Mouse (Mus musculus): Measurements from ENCODE around the gene Olfr506. TPM values are rescaled to one million over a fixed set of nuclear protein-coding genes. Genes with fewer than 3 reads are reported as not detected.
"Not testable (repeated sequence)": the region's sequence is repeated elsewhere in the genome, so short reads cannot be mapped to it uniquely, and the experiment has no call there.

Olfr506 gene
- not detected in 2 replicates for polyA plus RNA-seq (2016; fragmentation: Nextera tagmentation; extraction: Ambion mirVana)

GRCm38 (mm10) chr7:108610487-108610886 is at the start of gene Olfr506:
Olfr506 (plus strand) TSS chr7:108610787.
- ATAC-seq (ENCODE audit: low FRiP score): no peak
- H3K9ac ChIP-seq: no peak within 1 kb of the TSS
- no peaks in the 10 kb centered on the region for H3K36me3 ChIP-seq (replicated peaks)
- H3K27ac ChIP-seq: no peak within 1 kb of the TSS
- H3K4me1 ChIP-seq: no peaks in the 10 kb centered on the region
- no peak within 1 kb of the TSS for H3K4me3 ChIP-seq (replicated peaks)
- no peaks in the 10 kb centered on the region for H3K9me3 ChIP-seq
- no peaks in the 10 kb centered on the region for H3K27me3 ChIP-seq
- no peak within 1 kb of the TSS for H3K4me2 ChIP-seq

- Histone ChIP-seq H3K9me3 (0 out of 2 replicates have a peak, but pooled peaks cover 3% of the 10 kb centered on the region), H3K4me1 (no peaks in the 10 kb centered on the region), H3K4me3 (replicated peaks) (no peak within 1 kb of the TSS), H3K36me3 (replicated peaks) (no peaks in the 10 kb centered on the region), H3K27ac (no peak within 1 kb of the TSS), H3K9ac (no peak within 1 kb of the TSS), H3K27me3 (no peaks in the 10 kb centered on the region), H3K4me2 (no peak within 1 kb of the TSS)
- WGBS: 89% methylated on average over 1 of the region's 1 CpGs
- ATAC-seq (ENCODE audit: low FRiP score): no peak
These were observed 44.9 kb upstream of the Olfr506 start, which contains the start of gene Olfr504 for GRCm38 (mm10) chr7:108565693-108566092. Olfr504 (minus strand) TSS chr7:108565793.

- Histone ChIP-seq H3K9ac (no peak overlapping the region), H3K9me3 (no peaks in the 10 kb centered on the region), H3K4me2 (no peak overlapping the region), H3K27ac (no peak overlapping the region), H3K4me1 (no peaks in the 10 kb centered on the region), H3K36me3 (replicated peaks) (no peaks in the 10 kb centered on the region), H3K4me3 (replicated peaks) (no peak overlapping the region), H3K27me3 (no peaks in the 10 kb centered on the region)
- 93% methylated on average over 1 of the region's 1 CpGs for WGBS
- ATAC-seq (ENCODE audit: low FRiP score): no peak
These were observed 20.8 kb upstream of the Olfr506 start for GRCm38 (mm10) chr7:108589797-108590196.

GRCm38 (mm10) chr7:108601916-108602315 is 8.7 kb upstream of the Olfr506 start:
- not testable (repeated sequence) for H3K4me1 ChIP-seq; H3K4me3 ChIP-seq (replicated peaks); H3K9ac ChIP-seq; H3K4me2 ChIP-seq; H3K27ac ChIP-seq; H3K27me3 ChIP-seq; ATAC-seq (ENCODE audit: low FRiP score); H3K36me3 ChIP-seq (replicated peaks); H3K9me3 ChIP-seq
- 79% methylated on average over 3 of the region's 3 CpGs for WGBS

- H3K9me3 ChIP-seq: no peaks in the 10 kb centered on the region
- H3K4me2 ChIP-seq: no peak overlapping the region
- no peaks in the 10 kb centered on the region for H3K4me1 ChIP-seq
- H3K36me3 ChIP-seq (replicated peaks): no peaks in the 10 kb centered on the region
- 82% methylated on average over 2 of the region's 2 CpGs for WGBS
- H3K27ac ChIP-seq: no peak overlapping the region
- ATAC-seq (ENCODE audit: low FRiP score): no peak
- no peak overlapping the region for H3K9ac ChIP-seq
- no peak overlapping the region for H3K4me3 ChIP-seq (replicated peaks)
- H3K27me3 ChIP-seq: no peaks in the 10 kb centered on the region
These were observed 3.5 kb downstream of the Olfr506 start for GRCm38 (mm10) chr7:108614110-108614509.

- H3K4me3 ChIP-seq (replicated peaks); H3K27ac ChIP-seq; H3K4me2 ChIP-seq; H3K9ac ChIP-seq; H3K36me3 ChIP-seq (replicated peaks); H3K4me1 ChIP-seq; ATAC-seq (ENCODE audit: low FRiP score); H3K9me3 ChIP-seq; H3K27me3 ChIP-seq: not testable (repeated sequence)
- WGBS: 65% methylated on average over 3 of the region's 3 CpGs
These were observed 6.2 kb downstream of the Olfr506 start for GRCm38 (mm10) chr7:108616781-108617180.

- 82% methylated on average over 2 of the region's 2 CpGs for WGBS
- no peak for ATAC-seq (ENCODE audit: low FRiP score)
- Histone ChIP-seq H3K9ac (no peak within 1 kb of the TSS), H3K36me3 (replicated peaks) (no peaks in the 10 kb centered on the region), H3K27me3 (no peaks in the 10 kb centered on the region), H3K4me1 (no peaks in the 10 kb centered on the region), H3K27ac (no peak within 1 kb of the TSS), H3K4me3 (replicated peaks) (no peak within 1 kb of the TSS), H3K9me3 (no peaks in the 10 kb centered on the region), H3K4me2 (no peak within 1 kb of the TSS)
These were observed 10.9 kb downstream of the Olfr506 start, which contains the start of gene Olfr507 for GRCm38 (mm10) chr7:108621514-108621913. Olfr507 (plus strand) TSS chr7:108621814.

- 82% methylated on average over 3 of the region's 3 CpGs for WGBS
- ATAC-seq (ENCODE audit: low FRiP score): no peak
- H3K9me3 ChIP-seq: no peaks in the 10 kb centered on the region
- H3K36me3 ChIP-seq (replicated peaks): no peaks in the 10 kb centered on the region
- H3K9ac ChIP-seq: no peak within 1 kb of the TSS
- H3K4me2 ChIP-seq: no peak within 1 kb of the TSS
- H3K4me3 ChIP-seq (replicated peaks): no peak within 1 kb of the TSS
- no peak within 1 kb of the TSS for H3K27ac ChIP-seq
- H3K27me3 ChIP-seq: no peaks in the 10 kb centered on the region
- H3K4me1 ChIP-seq: no peaks in the 10 kb centered on the region
These were observed 19.1 kb downstream of the Olfr506 start, which contains the start of gene Olfr508 for GRCm38 (mm10) chr7:108629694-108630093. Olfr508 (plus strand) TSS chr7:108629994.

- no peaks in the 10 kb centered on the region for H3K36me3 ChIP-seq (replicated peaks)
- no peak within 1 kb of the TSS for H3K9ac ChIP-seq
- no peak within 1 kb of the TSS for H3K27ac ChIP-seq
- no peak within 1 kb of the TSS for H3K4me2 ChIP-seq
- H3K4me1 ChIP-seq: no peaks in the 10 kb centered on the region
- H3K9me3 ChIP-seq: no peaks in the 10 kb centered on the region
- H3K27me3 ChIP-seq: no peaks in the 10 kb centered on the region
- no peak within 1 kb of the TSS for H3K4me3 ChIP-seq (replicated peaks)
- ATAC-seq (ENCODE audit: low FRiP score): no peak
These were observed 41.2 kb downstream of the Olfr506 start, which contains the start of gene Olfr509 for GRCm38 (mm10) chr7:108651806-108652205. Olfr509 (minus strand) TSS chr7:108651906.

GRCm38 (mm10) chr7:108662419-108662818 is 51.8 kb downstream of the Olfr506 start:
- no peak overlapping the region for H3K9ac ChIP-seq
- no peaks in the 10 kb centered on the region for H3K9me3 ChIP-seq
- H3K27ac ChIP-seq: no peak overlapping the region
- no peaks in the 10 kb centered on the region for H3K4me1 ChIP-seq
- 75% methylated on average over 3 of the region's 3 CpGs for WGBS
- H3K4me2 ChIP-seq: no peak overlapping the region
- H3K36me3 ChIP-seq (replicated peaks): no peaks in the 10 kb centered on the region
- no peak overlapping the region for H3K4me3 ChIP-seq (replicated peaks)
- ATAC-seq (ENCODE audit: low FRiP score): no peak
- no peaks in the 10 kb centered on the region for H3K27me3 ChIP-seq

Other genes starting within 250 kb of the Olfr506 start
- not detected in 2 replicates for gene Olfr494, start 245.5 kb upstream of the Olfr506 start, polyA plus RNA-seq (2016; fragmentation: Nextera tagmentation; extraction: Ambion mirVana)
- not detected in 2 replicates for gene Olfr495, start 217.6 kb upstream of the Olfr506 start, polyA plus RNA-seq (2016; fragmentation: Nextera tagmentation; extraction: Ambion mirVana)
- not detected in 2 replicates for gene Olfr497, start 190.4 kb upstream of the Olfr506 start, polyA plus RNA-seq (2016; fragmentation: Nextera tagmentation; extraction: Ambion mirVana)
- gene Olfr498, start 145.5 kb upstream of the Olfr506 start, polyA plus RNA-seq (2016; fragmentation: Nextera tagmentation; extraction: Ambion mirVana): not detected in 2 replicates
- gene Olfr502, start 85.7 kb upstream of the Olfr506 start, polyA plus RNA-seq (2016; fragmentation: Nextera tagmentation; extraction: Ambion mirVana): not detected in 2 replicates
- not detected in 2 replicates for gene Olfr503, start 66.3 kb upstream of the Olfr506 start, polyA plus RNA-seq (2016; fragmentation: Nextera tagmentation; extraction: Ambion mirVana)
- not detected in 2 replicates for gene Olfr504, start 45.0 kb upstream of the Olfr506 start, polyA plus RNA-seq (2016; fragmentation: Nextera tagmentation; extraction: Ambion mirVana)
- gene Olfr507, start 11.0 kb downstream of the Olfr506 start, polyA plus RNA-seq (2016; fragmentation: Nextera tagmentation; extraction: Ambion mirVana): not detected in 2 replicates
- not detected in 2 replicates for gene Olfr508, start 19.2 kb downstream of the Olfr506 start, polyA plus RNA-seq (2016; fragmentation: Nextera tagmentation; extraction: Ambion mirVana)
- gene Olfr509, start 41.1 kb downstream of the Olfr506 start, polyA plus RNA-seq (2016; fragmentation: Nextera tagmentation; extraction: Ambion mirVana): not detected in 2 replicates
- not detected in 2 replicates for gene Olfr510, start 55.6 kb downstream of the Olfr506 start, polyA plus RNA-seq (2016; fragmentation: Nextera tagmentation; extraction: Ambion mirVana)
- not detected in 2 replicates for gene Olfr512, start 102.5 kb downstream of the Olfr506 start, polyA plus RNA-seq (2016; fragmentation: Nextera tagmentation; extraction: Ambion mirVana)
- gene Olfr513, start 140.2 kb downstream of the Olfr506 start, polyA plus RNA-seq (2016; fragmentation: Nextera tagmentation; extraction: Ambion mirVana): not detected in 2 replicates
- gene Olfr514, start 215.2 kb downstream of the Olfr506 start, polyA plus RNA-seq (2016; fragmentation: Nextera tagmentation; extraction: Ambion mirVana): not detected in 2 replicates
- not detected in 2 replicates for gene Olfr516, start 239.7 kb downstream of the Olfr506 start, polyA plus RNA-seq (2016; fragmentation: Nextera tagmentation; extraction: Ambion mirVana)